8 mouse cellular contexts compared by ENCODE assay signal in genomic region chr10:52022413-52023212, GRCm38 (mm10). TPM values are rescaled to one million over a fixed set of nuclear protein-coding genes. Genes with fewer than 3 reads are reported as not detected.
DNase-seq lines count a peak whose midpoint lies in the region; ATAC-seq and TF ChIP-seq lines count a peak whose summit lies in the region.
"Had no signal": no experiment of that assay in that cellular context is flagged by ENCODE, and none has a peak within 500 bp of the region (broad histone marks: within the 10 kb centered on the region; RNA-seq: fewer than 3 reads in every experiment).

Gene Vgll2, plus strand, starts transcription at chr10:52022502.

- H3K79me3 ChIP-seq in C2C12 (ENCODE audit: low read depth) = no peaks in the 10 kb centered on the region

- H3K79me2 ChIP-seq in C2C12 (ENCODE audit: control insufficient read depth, insufficient read depth) = no peaks in the 10 kb centered on the region

- H3K9ac ChIP-seq in forebrain, embryonic 13.5 days = peak within 1 kb of the TSS; percentile 58
- H3K9ac ChIP-seq in hindbrain, embryonic 16.5 days (ENCODE audit: low read depth, low read length) = peak within 1 kb of the TSS; percentile 57
- no peak within 1 kb of the TSS for H3K9ac ChIP-seq in liver, embryonic 11.5 days (ENCODE audit: low read depth, low read length)
- H3K9ac ChIP-seq in neural tube, embryonic 14.5 days (replicated peaks; ENCODE audit: low read depth, low read length) = peak within 1 kb of the TSS; percentile 44

- no peak for TF ChIP-seq CTCF in C2C12 (IDR thresholded peaks at IDR 0.05; ENCODE audit: control insufficient read depth, insufficient read depth, insufficient read length)

- WGBS in forebrain, embryonic 13.5 days = under 1% methylated on average over 51 of the region's 60 CpGs
- under 1% methylated on average over 60 of the region's 60 CpGs for WGBS in hindbrain, embryonic 16.5 days
- whole genome bisulfite sequencing in liver, embryonic 11.5 days = 1% methylated on average over 59 of the region's 60 CpGs
- under 1% methylated on average over 51 of the region's 60 CpGs for WGBS in neural tube, embryonic 14.5 days

- peak within 1 kb of the TSS; percentile 97 for H3K4me2 ChIP-seq in forebrain, embryonic 13.5 days
- peak within 1 kb of the TSS; percentile 99 for H3K4me2 ChIP-seq in hindbrain, embryonic 16.5 days (ENCODE audit: low read length)
- peak within 1 kb of the TSS; percentile 69 for H3K4me2 ChIP-seq in liver, embryonic 11.5 days
- H3K4me2 ChIP-seq in neural tube, embryonic 14.5 days (ENCODE audit: low read depth, low read length) = peak within 1 kb of the TSS; percentile 93

- no peaks in the 10 kb centered on the region for H3K9me3 ChIP-seq in forebrain, embryonic 13.5 days (replicated peaks)
- no peaks in the 10 kb centered on the region for H3K9me3 ChIP-seq in hindbrain, embryonic 16.5 days (ENCODE audit: control insufficient read depth, low read length)
- H3K9me3 ChIP-seq in liver, embryonic 11.5 days (ENCODE audit: control insufficient read depth, low read length) = no peaks in the 10 kb centered on the region
- H3K9me3 ChIP-seq in neural tube, embryonic 14.5 days (ENCODE audit: control insufficient read depth, low read length) = no peaks in the 10 kb centered on the region

- H3K27ac ChIP-seq in forebrain, embryonic 13.5 days = no peak within 1 kb of the TSS
- no peak within 1 kb of the TSS for H3K27ac ChIP-seq in hindbrain, embryonic 16.5 days (ENCODE audit: low read depth, low read length)
- H3K27ac ChIP-seq in liver, embryonic 11.5 days (ENCODE audit: low read depth, low read length) = no peak within 1 kb of the TSS
- H3K27ac ChIP-seq in neural tube, embryonic 14.5 days (ENCODE audit: low read depth, low read length) = no peak within 1 kb of the TSS

- H3K36me3 ChIP-seq in C2C12 (ENCODE audit: control insufficient read depth, insufficient read depth) = no peaks in the 10 kb centered on the region
- H3K36me3 ChIP-seq in forebrain, embryonic 13.5 days (ENCODE audit: poor library complexity, severe bottlenecking) = no peaks in the 10 kb centered on the region
- no peaks in the 10 kb centered on the region for H3K36me3 ChIP-seq in hindbrain, embryonic 16.5 days (ENCODE audit: control insufficient read depth, insufficient read depth, low read length)
- H3K36me3 ChIP-seq in liver, embryonic 11.5 days (ENCODE audit: control insufficient read depth, insufficient read depth, low read length) = no peaks in the 10 kb centered on the region
- no peaks in the 10 kb centered on the region for H3K36me3 ChIP-seq in neural tube, embryonic 14.5 days (ENCODE audit: control insufficient read depth, insufficient read depth, low read length)

- no peak within 1 kb of the TSS for H3K4me3 ChIP-seq in C2C12 (ENCODE audit: insufficient read depth, poor library complexity, severe bottlenecking)
- peak within 1 kb of the TSS; percentile 51 for H3K4me3 ChIP-seq in forebrain, embryonic 13.5 days
- H3K4me3 ChIP-seq in hindbrain, embryonic 16.5 days (ENCODE audit: low read length) = peak within 1 kb of the TSS; percentile 54
- H3K4me3 ChIP-seq in liver, embryonic 11.5 days (ENCODE audit: low read depth, low read length) = peak within 1 kb of the TSS; percentile 40
- H3K4me3 ChIP-seq in neural tube, embryonic 14.5 days (ENCODE audit: low read depth, low read length) = peak within 1 kb of the TSS; percentile 41

- DNase-seq in ES-CJ7 (ENCODE audit: low read depth, low spot score) = peak; percentile 60
- DNase-seq in liver, embryonic 11.5 days (ENCODE audit: low spot score) = peak; percentile 42

- H3ac ChIP-seq in C2C12 (ENCODE audit: control insufficient read depth, insufficient read length, low read depth) = peak within 1 kb of the TSS; percentile 56

- ATAC-seq in forebrain, embryonic 13.5 days = peak; percentile 88
- peak; percentile 86 for ATAC-seq in hindbrain, embryonic 16.5 days
- ATAC-seq in liver, embryonic 11.5 days (replicated peaks; ENCODE audit: low FRiP score) = peak; percentile 53
- peak; percentile 87 for ATAC-seq in neural tube, embryonic 14.5 days (ENCODE audit: low read depth)
- no peak for ATAC-seq in CD4-positive, CD25-positive, alpha-beta regulatory T cell, adult 4 months

- peaks cover 24% of the 10 kb centered on the region for H3K4me1 ChIP-seq in forebrain, embryonic 13.5 days
- peaks cover 17% of the 10 kb centered on the region for H3K4me1 ChIP-seq in hindbrain, embryonic 16.5 days (ENCODE audit: control insufficient read depth, insufficient read depth, low read depth, low read length)
- H3K4me1 ChIP-seq in liver, embryonic 11.5 days (replicated peaks; ENCODE audit: control insufficient read depth, insufficient read depth, low read length) = no peaks in the 10 kb centered on the region
- H3K4me1 ChIP-seq in neural tube, embryonic 14.5 days (ENCODE audit: control insufficient read depth, insufficient read depth, low read length) = peaks cover 8% of the 10 kb centered on the region; the same call in 1 of the 2 replicates

- H3K27me3 ChIP-seq in C2C12 (ENCODE audit: control insufficient read depth, insufficient read depth, insufficient read length) = no peaks in the 10 kb centered on the region
- peaks cover 89% of the 10 kb centered on the region for H3K27me3 ChIP-seq in forebrain, embryonic 13.5 days
- peaks cover 61% of the 10 kb centered on the region for H3K27me3 ChIP-seq in hindbrain, embryonic 16.5 days (replicated peaks; ENCODE audit: control insufficient read depth, insufficient read depth, low read length)
- peaks cover 74% of the 10 kb centered on the region for H3K27me3 ChIP-seq in liver, embryonic 11.5 days (replicated peaks; ENCODE audit: control insufficient read depth, insufficient read depth, low read length)
- peaks cover 61% of the 10 kb centered on the region for H3K27me3 ChIP-seq in neural tube, embryonic 14.5 days (ENCODE audit: control insufficient read depth, insufficient read depth, low read length)

TF ChIP-seq in C2C12, 6 proteins besides CTCF, POLR2A, EP300 and RAD21:
- no peak for TF ChIP-seq FOSL1 (IDR thresholded peaks at IDR 0.05; ENCODE audit: insufficient read depth, low read length, poor library complexity, severe bottlenecking)
- no peak for TF ChIP-seq MYOD1 (IDR thresholded peaks at IDR 0.05; ENCODE audit: control insufficient read depth, insufficient read length, low read depth)
TF ChIP-seq in C2C12: peak in this region for 0.

RNA-seq across cellular contexts. Expression of gene Vgll2, which starts in this region (rescaled TPM):
- polyA plus RNA-seq in C2C12 (2012; fragmentation: generic; extraction: Trizol) = 1.2 TPM
- polyA plus RNA-seq in forebrain, embryonic 13.5 days (2015; fragmentation: Nextera tagmentation; extraction: Ambion mirVana) = 0.62 and 1.6 TPM in 2 replicates
- polyA plus RNA-seq in hindbrain, embryonic 16.5 days (2015; fragmentation: Nextera tagmentation; extraction: Ambion mirVana) = 0.15 and 1.3 TPM in 2 replicates
- 0.89 and 1.3 TPM in 2 replicates for polyA plus RNA-seq in liver, embryonic 11.5 days (2014; fragmentation: Nextera tagmentation; extraction: Ambion mirVana)
- polyA plus RNA-seq in neural tube, embryonic 14.5 days (2014; fragmentation: Nextera tagmentation; extraction: Ambion mirVana) = 0.32 TPM in 1 of 2 replicates, not detected in the other
- polyA plus RNA-seq in CD4-positive, CD25-positive, alpha-beta regulatory T cell, adult 4 months (2017; shearing (Covaris generic)) = not detected
- polyA plus RNA-seq: spleen, adult 2 months had no signal

Comparison
In these comparisons a context has a peak if more than half of its experiments do, and no peak if none do; other contexts are left out.
1. Peak in ATAC-seq, H3K4me3 ChIP-seq, H3K9ac ChIP-seq and H3K4me2 ChIP-seq in neural tube, embryonic 14.5 days; RNA of the gene not detected or under 1 TPM.